Mouse (Mus musculus): ENCODE measurements around the gene Prss23. TPM values are rescaled to one million over a fixed set of nuclear protein-coding genes. Genes with fewer than 3 reads are reported as not detected.

Prss23 gene
- polyA plus RNA-seq, 1 experiment, result 17.1 TPM

DNA sequence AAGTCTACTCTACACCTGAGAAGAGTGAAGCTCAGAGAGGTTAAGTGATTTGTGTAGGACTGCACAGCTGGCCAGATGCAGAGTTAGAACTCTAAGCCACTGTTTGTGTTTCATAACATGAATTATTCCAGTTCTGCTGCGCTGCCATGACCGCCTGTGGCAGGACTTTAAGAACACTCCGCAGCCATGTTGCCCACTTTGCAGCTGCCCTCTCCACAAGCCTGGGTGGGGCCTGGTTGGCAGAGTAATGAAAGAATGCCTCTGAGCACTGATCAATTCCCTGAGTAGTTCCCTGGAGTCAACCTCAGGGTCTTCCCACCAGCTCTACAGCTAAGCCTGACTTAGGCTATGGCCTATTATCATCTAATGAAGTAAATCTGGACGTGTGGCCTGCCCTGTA is 32.1 kb upstream of the Prss23 start:
- TF ChIP-seq POLR2A (IDR thresholded peaks at IDR 0.05; ENCODE audit: control insufficient read depth, extremely low read depth, insufficient read depth, low read length, poor library complexity), result no peak
- TF ChIP-seq CTCF (IDR thresholded peaks at IDR 0.05; ENCODE audit: borderline replicate concordance, control insufficient read depth, extremely low read depth, insufficient read depth, low read length, poor library complexity), result no peak
- Histone ChIP-seq H3K4me3 (ENCODE audit: control insufficient read depth, insufficient read depth, low read length) (no peak overlapping the region), H3K4me1 (replicated peaks; ENCODE audit: control insufficient read depth, insufficient read depth, low read length) (no peaks in the 10 kb centered on the region), H3K27me3 (ENCODE audit: control insufficient read depth, insufficient read depth, low read length) (no peaks in the 10 kb centered on the region), H3K36me3 (ENCODE audit: control insufficient read depth, insufficient read depth, low read length) (no peaks in the 10 kb centered on the region), H3K27ac (ENCODE audit: control insufficient read depth, insufficient read depth, low read length) (no peak overlapping the region)
- WGBS, result 93% methylated on average over 4 of the region's 4 CpGs
- no peak for DNase-seq

DNA sequence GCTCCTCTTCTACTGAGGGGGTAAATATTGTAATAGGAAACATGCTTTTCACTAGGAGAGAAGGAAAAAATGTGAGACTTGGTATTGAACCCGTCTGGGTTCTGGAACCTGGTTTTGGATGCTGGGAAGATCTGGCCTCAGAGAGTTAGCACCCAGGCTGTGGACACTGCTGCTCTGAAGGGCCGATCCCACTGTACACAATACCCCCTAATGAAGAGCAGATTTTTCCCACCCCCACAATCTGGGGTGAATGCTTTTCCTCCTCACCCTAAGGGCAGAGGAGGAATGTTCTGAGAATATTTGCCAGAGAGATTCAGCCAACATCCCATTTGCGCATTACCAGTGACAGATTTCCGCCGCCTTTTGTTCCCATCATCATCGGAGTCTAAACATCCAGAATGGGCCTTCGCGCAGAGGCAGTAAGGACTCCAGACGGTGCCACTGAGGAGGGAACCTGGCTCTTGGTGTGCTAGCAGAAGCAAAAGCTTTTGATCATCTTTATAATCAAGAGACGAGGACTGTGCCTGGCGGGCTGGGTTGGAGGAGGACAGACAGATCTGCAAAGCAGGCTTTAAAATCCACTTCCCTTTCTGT is 31.6 kb upstream of the Prss23 start:
- H3K4me1 ChIP-seq (replicated peaks; ENCODE audit: control insufficient read depth, insufficient read depth, low read length), result no peaks in the 10 kb centered on the region
- TF ChIP-seq CTCF (IDR thresholded peaks at IDR 0.05; ENCODE audit: borderline replicate concordance, control insufficient read depth, extremely low read depth, insufficient read depth, low read length, poor library complexity) (no peak), POLR2A (IDR thresholded peaks at IDR 0.05; ENCODE audit: control insufficient read depth, extremely low read depth, insufficient read depth, low read length, poor library complexity) (no peak)
- H3K4me3 ChIP-seq (ENCODE audit: control insufficient read depth, insufficient read depth, low read length), result no peak overlapping the region
- no peaks in the 10 kb centered on the region for H3K27me3 ChIP-seq (ENCODE audit: control insufficient read depth, insufficient read depth, low read length)
- no peak for DNase-seq
- no peak overlapping the region for H3K27ac ChIP-seq (ENCODE audit: control insufficient read depth, insufficient read depth, low read length)
- WGBS, result 91% methylated on average over 11 of the region's 11 CpGs
- no peaks in the 10 kb centered on the region for H3K36me3 ChIP-seq (ENCODE audit: control insufficient read depth, insufficient read depth, low read length)

DNA sequence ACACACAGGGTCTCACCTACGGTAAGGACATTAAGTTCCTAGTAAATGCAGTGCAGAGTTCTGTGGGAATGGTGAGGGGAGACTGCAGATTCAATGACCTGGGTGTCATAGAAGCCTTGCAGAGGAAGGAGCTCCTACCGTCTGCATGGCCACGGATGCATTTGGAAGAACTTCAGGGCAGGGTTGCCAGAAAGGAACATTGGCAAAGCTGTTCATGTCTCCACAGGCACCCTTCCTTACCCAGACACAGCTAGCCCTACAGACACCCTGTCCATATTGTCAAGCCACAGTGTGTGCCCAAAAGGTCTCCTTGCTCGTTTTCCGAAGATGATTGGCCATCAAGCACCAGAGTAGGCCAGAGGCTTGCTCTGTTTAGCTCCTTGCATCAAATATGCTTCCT is 30.1 kb upstream of the Prss23 start:
- TF ChIP-seq CTCF (IDR thresholded peaks at IDR 0.05; ENCODE audit: borderline replicate concordance, control insufficient read depth, extremely low read depth, insufficient read depth, low read length, poor library complexity), result no peak
- 93% methylated on average over 5 of the region's 5 CpGs for WGBS
- no peaks in the 10 kb centered on the region for H3K27me3 ChIP-seq (ENCODE audit: control insufficient read depth, insufficient read depth, low read length)
- H3K4me3 ChIP-seq (ENCODE audit: control insufficient read depth, insufficient read depth, low read length), result no peak overlapping the region
- H3K4me1 ChIP-seq (replicated peaks; ENCODE audit: control insufficient read depth, insufficient read depth, low read length), result no peaks in the 10 kb centered on the region
- no peak overlapping the region for H3K27ac ChIP-seq (ENCODE audit: control insufficient read depth, insufficient read depth, low read length)
- H3K36me3 ChIP-seq (ENCODE audit: control insufficient read depth, insufficient read depth, low read length), result no peaks in the 10 kb centered on the region
- DNase-seq, result no peak

DNA sequence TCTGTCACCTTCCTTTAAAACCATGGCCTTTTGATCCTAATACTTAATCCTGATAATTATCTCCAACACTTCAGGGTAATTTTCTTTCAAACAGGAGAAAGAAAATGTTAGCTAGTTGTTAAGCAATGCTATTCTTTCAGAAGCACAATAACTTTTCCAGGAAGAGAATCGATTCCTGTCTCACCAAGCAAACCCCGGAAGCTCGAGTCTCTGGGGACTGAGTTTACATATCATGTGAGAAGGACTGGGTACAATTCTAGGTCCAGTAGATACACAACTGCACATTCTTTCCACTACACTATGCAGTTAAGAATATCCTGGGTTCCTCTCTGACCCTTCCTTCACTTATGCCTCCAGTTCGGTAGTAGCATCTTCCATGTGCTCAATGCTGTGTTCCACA is 29.7 kb upstream of the Prss23 start:
- TF ChIP-seq CTCF (IDR thresholded peaks at IDR 0.05; ENCODE audit: borderline replicate concordance, control insufficient read depth, extremely low read depth, insufficient read depth, low read length, poor library complexity), result no peak
- TF ChIP-seq POLR2A (IDR thresholded peaks at IDR 0.05; ENCODE audit: control insufficient read depth, extremely low read depth, insufficient read depth, low read length, poor library complexity), result no peak
- WGBS, result 63% methylated on average over 4 of the region's 4 CpGs

DNA sequence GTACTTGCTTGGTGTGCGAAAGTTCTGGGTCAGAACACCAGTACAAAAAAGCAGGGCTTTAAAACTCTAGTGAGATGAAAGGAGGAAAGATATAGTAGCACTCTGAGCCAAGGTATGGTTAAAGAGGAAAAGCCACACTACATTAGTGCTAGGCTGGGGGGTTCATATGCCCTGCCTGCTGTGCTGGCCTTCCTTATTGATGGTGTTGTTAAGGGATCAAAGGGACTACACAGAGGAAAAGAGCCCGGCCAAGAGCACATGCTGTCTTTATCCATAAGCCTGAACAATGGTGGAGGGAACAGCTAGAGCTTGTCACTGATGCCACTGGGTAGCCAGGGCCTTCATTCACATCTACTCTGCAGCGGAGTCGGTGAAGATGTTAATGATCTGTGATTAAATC is 28.2 kb upstream of the Prss23 start:
- no peak for DNase-seq
- Histone ChIP-seq H3K36me3 (ENCODE audit: control insufficient read depth, insufficient read depth, low read length) (no peaks in the 10 kb centered on the region), H3K4me1 (replicated peaks; ENCODE audit: control insufficient read depth, insufficient read depth, low read length) (no peaks in the 10 kb centered on the region), H3K27me3 (ENCODE audit: control insufficient read depth, insufficient read depth, low read length) (no peaks in the 10 kb centered on the region), H3K4me3 (ENCODE audit: control insufficient read depth, insufficient read depth, low read length) (no peak overlapping the region), H3K27ac (ENCODE audit: control insufficient read depth, insufficient read depth, low read length) (no peak overlapping the region)
- TF ChIP-seq POLR2A (IDR thresholded peaks at IDR 0.05; ENCODE audit: control insufficient read depth, extremely low read depth, insufficient read depth, low read length, poor library complexity), result no peak
- TF ChIP-seq CTCF (IDR thresholded peaks at IDR 0.05; ENCODE audit: borderline replicate concordance, control insufficient read depth, extremely low read depth, insufficient read depth, low read length, poor library complexity), result no peak
- 91% methylated on average over 4 of the region's 4 CpGs for WGBS

More for the DNA sequence above, 29.7 kb upstream of the Prss23 start:
- DNase-seq, result no peak
- Histone ChIP-seq H3K4me1 (replicated peaks; ENCODE audit: control insufficient read depth, insufficient read depth, low read length) (no peaks in the 10 kb centered on the region), H3K4me3 (ENCODE audit: control insufficient read depth, insufficient read depth, low read length) (no peak overlapping the region), H3K27me3 (ENCODE audit: control insufficient read depth, insufficient read depth, low read length) (no peaks in the 10 kb centered on the region), H3K36me3 (ENCODE audit: control insufficient read depth, insufficient read depth, low read length) (no peaks in the 10 kb centered on the region), H3K27ac (ENCODE audit: control insufficient read depth, insufficient read depth, low read length) (no peak overlapping the region)

DNA sequence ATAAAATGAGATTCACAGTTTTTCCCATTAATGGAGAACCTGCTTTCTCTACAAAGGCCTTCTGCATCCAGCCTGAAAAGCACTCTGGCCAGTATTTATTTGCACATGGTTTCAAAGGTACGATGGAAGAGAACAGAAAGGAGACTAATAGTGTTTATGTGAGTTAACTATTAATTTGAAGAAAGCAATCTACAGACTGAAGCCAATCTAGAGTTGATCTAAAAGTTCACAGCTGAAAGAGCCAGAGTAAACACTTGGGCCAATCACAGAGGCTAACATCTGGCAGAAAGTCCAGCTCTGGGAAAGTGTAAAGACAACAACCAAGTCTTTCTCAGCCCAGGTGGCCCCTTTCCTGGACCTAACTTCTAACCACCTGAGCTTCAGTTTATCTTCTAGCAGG is 27.1 kb upstream of the Prss23 start:
- Histone ChIP-seq H3K4me1 (replicated peaks; ENCODE audit: control insufficient read depth, insufficient read depth, low read length) (no peaks in the 10 kb centered on the region), H3K27ac (ENCODE audit: control insufficient read depth, insufficient read depth, low read length) (no peak overlapping the region), H3K36me3 (ENCODE audit: control insufficient read depth, insufficient read depth, low read length) (no peaks in the 10 kb centered on the region), H3K27me3 (ENCODE audit: control insufficient read depth, insufficient read depth, low read length) (no peaks in the 10 kb centered on the region), H3K4me3 (ENCODE audit: control insufficient read depth, insufficient read depth, low read length) (no peak overlapping the region)
- WGBS, result 78% methylated on average over 1 of the region's 1 CpGs
- no peak for DNase-seq
- TF ChIP-seq POLR2A (IDR thresholded peaks at IDR 0.05; ENCODE audit: control insufficient read depth, extremely low read depth, insufficient read depth, low read length, poor library complexity) (no peak), CTCF (IDR thresholded peaks at IDR 0.05; ENCODE audit: borderline replicate concordance, control insufficient read depth, extremely low read depth, insufficient read depth, low read length, poor library complexity) (no peak)

DNA sequence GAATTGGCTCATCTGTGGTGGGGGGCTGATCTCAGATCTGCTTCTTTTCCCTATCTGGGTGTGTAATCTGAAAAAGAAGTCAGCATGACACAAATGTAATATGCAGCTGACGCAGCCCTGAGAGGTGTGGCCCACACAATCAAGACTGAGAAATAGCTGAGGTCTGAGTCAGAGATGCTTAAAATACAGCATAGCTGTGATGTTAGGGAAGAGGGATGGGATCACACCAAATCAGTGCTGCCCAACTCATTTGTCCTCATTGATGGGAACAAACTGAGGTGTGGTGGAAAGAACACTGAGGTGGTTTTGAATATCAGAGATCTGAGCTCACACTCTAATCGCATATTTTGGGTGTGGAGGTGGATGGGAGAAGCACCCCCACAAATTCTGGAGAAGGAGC is 14.0 kb upstream of the Prss23 start:
- no peaks in the 10 kb centered on the region for H3K36me3 ChIP-seq (ENCODE audit: control insufficient read depth, insufficient read depth, low read length)
- no peaks in the 10 kb centered on the region for H3K27me3 ChIP-seq (ENCODE audit: control insufficient read depth, insufficient read depth, low read length)
- DNase-seq, result no peak
- WGBS, result 94% methylated on average over 2 of the region's 2 CpGs
- H3K4me3 ChIP-seq (ENCODE audit: control insufficient read depth, insufficient read depth, low read length), result no peak overlapping the region
- H3K27ac ChIP-seq (ENCODE audit: control insufficient read depth, insufficient read depth, low read length), result no peak overlapping the region
- H3K4me1 ChIP-seq (replicated peaks; ENCODE audit: control insufficient read depth, insufficient read depth, low read length), result no peaks in the 10 kb centered on the region
- TF ChIP-seq CTCF (IDR thresholded peaks at IDR 0.05; ENCODE audit: borderline replicate concordance, control insufficient read depth, extremely low read depth, insufficient read depth, low read length, poor library complexity), result no peak
- TF ChIP-seq POLR2A (IDR thresholded peaks at IDR 0.05; ENCODE audit: control insufficient read depth, extremely low read depth, insufficient read depth, low read length, poor library complexity), result no peak
